Mouse (Mus musculus): ENCODE data around the gene Tmbim7.
A peak's percentile ranks its signal among the peaks of the same experiment; 100 is the strongest.

The Tmbim7 gene

DNA sequence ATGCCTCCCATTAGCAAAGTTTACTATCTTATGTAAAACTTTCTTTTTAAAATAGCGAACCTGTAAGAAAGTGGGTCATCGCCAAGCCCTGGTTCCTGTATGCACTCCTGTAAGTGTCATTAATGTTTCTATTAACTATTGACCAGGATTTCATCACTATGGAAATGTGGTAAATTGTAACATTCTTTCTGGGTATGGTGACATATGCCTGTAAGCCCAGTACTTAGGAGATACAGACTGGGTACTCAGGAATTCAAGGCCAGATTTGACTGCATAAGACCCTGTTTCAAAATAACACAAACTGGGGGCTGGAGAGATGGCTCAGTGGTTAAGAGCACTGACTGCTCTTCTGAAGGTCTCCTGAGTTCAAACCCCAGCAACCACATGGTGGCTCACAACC lies 14.2 kb downstream of the Tmbim7 start:
- DNase-seq (ENCODE audit: low spot score): no peak

GRCm38 (mm10) chr5:3666585-3666984 lies 15.6 kb downstream of the Tmbim7 start:
- DNase-seq (ENCODE audit: low spot score): no peak

DNA sequence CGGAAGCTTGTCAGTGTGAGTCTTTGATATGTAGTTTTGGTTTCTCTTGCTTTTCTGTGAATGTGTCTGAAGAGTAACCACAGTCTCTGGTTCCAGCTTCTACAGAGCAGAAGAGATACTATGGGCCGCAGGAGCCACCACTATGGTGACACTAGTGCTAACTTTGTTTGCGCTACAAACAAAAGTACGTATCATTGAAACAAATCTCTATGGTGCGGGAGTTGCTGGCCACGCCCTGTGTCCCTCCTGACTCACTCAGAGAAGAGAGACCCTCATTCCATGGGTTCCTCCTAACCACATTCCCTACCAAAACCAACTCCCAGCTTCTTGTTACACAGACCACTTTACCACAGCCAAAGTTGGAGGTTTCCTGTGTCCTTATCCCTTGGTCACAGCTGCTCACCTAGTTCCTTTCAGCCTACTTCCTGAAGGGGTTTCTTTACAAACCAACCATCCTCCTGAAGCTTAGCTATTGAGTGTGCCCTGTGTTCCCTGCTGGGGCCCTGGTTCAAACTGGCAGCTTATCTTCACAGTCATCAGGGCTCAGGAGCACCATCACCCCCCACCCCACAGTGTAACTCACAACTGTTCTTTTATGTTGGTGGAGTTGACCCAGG lies 19.1 kb downstream of the Tmbim7 start:
- DNase-seq (ENCODE audit: low spot score): no peak

- no peak for DNase-seq (ENCODE audit: low spot score)
These were observed 37.3 kb downstream of the Tmbim7 start for GRCm38 (mm10) chr5:3688298-3688697.

DNA sequence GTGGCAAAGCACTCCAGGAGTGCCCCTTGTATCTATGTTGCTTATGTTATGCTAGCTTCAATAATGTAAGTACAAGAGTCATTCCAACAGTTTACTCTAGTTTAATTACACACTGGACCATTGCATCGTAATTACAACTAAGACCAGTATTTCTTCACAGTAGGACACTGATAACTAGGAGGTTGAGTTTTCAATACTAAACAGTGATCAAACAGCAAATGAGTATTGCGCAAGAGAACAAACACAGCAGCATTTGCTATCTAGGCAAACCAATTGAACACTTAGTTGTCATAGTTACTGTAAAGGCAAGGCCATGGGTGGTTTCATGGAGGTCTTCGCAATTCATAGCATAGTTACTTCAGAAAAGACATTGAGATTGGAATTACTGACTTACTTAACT lies 40.3 kb downstream of the Tmbim7 start:
- no peak for DNase-seq (ENCODE audit: low spot score)

- no peak for DNase-seq (ENCODE audit: low spot score)
These were observed 42.0 kb downstream of the Tmbim7 start for GRCm38 (mm10) chr5:3692956-3693355.

- DNase-seq (ENCODE audit: low spot score): no peak
These were observed 44.2 kb downstream of the Tmbim7 start for GRCm38 (mm10) chr5:3695191-3695590.

GRCm38 (mm10) chr5:3696031-3696430 lies 45.0 kb downstream of the Tmbim7 start:
- no peak for DNase-seq (ENCODE audit: low spot score)

GRCm38 (mm10) chr5:3700025-3700424 lies 49.0 kb downstream of the Tmbim7 start:
- DNase-seq (ENCODE audit: low spot score): no peak

DNA sequence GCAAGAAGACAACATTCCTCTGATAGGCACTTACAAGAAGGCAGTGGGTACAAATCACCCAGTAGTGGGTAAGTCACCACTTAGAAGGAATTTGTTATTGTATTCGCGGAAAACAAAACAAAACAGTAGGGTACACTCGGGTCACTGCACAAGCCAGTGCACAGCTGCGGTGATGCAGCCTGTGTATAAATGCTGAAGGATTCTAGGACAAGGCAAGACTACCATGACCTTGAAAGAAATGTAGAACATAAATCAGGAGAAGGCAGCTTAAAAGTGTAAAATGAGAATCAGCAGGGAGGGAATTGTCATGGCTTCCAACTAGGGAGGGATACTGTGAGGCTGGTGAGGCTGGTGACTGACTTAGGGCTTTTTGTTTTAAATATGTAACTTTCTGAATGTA lies 51.2 kb downstream of the Tmbim7 start:
- no peak for DNase-seq (ENCODE audit: low spot score)

DNA sequence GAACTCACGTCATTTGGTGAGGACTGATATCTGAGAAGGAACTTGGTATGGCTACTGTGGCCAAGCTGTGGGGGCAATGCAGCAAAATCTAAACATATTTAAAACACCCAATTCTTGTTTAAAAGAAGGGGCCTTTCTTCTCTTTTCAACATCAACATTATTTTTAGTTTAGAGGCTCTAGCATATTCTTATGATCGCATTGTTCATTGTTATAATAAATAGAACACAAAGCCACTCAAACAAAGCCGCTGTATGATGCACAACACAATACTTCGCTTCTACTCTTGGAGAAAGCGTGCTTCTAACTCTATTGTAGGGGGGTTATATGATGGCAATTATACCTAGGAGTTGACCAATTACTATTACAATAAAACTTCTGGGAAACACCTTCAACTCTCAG lies 64.8 kb downstream of the Tmbim7 start:
- DNase-seq (ENCODE audit: low spot score): no peak

DNA sequence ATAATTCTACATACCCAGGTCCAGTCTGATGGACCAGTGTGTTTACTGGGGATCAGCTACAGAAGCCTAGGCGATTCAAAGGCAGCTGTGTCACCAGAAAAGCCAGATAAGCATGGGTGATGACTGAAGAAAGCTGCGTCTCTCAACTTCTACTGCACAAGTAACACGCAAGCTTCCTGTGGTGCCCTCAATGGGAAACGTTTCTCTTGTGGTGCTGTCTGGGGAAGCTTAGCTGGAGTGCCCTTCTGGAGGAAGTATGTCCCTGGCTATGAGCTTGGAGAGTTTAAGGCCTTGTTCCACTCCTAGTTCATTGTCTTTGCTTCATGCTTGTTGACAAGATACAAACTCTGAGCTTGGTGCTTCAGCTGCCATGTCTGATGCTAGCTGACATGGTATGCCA lies 68.4 kb downstream of the Tmbim7 start:
- DNase-seq (ENCODE audit: low spot score): no peak

DNA sequence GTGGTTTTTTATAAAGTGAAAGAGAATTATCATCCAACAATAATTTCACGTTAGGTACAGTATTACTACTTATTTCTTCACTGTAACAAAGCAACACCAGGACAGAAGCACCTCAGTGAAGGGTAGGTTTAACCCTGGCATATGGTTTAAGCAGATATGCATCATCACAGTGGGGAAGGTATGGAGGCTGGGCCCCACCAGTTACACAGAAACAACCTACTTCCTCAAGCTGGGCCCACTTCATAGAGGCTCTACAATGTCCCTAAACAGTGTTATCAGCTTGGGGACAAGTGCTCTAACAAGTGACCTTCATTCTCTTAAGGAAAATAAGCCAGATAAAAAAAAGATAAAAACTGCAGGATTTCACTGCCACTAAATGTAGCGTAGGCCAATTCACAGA lies 71.9 kb downstream of the Tmbim7 start:
- DNase-seq (ENCODE audit: low spot score): no peak

GRCm38 (mm10) chr5:3723415-3723814 lies 72.4 kb downstream of the Tmbim7 start:
- no peak for DNase-seq (ENCODE audit: low spot score)

GRCm38 (mm10) chr5:3725491-3725890 lies 74.5 kb downstream of the Tmbim7 start:
- DNase-seq (ENCODE audit: low spot score): no peak

DNA sequence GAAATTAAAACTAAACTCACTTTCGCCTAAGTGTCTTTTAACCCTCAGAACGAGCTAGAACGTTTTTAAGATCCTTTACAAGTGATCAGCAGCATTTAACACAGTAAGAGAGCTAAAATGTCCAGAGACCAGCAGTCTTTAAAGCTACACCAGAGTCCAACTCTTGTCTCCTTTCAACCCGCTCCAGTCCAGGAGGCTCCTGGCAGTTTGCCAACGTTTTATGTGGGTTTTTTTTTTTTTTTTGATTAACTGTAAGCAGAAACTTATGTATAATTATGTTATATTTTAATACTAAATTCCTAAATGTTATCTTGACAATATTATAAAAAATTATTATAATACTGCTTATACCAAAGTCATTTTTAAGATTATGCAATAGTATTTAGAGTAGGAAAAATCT lies 77.8 kb downstream of the Tmbim7 start:
- peak; percentile 21 for DNase-seq (ENCODE audit: low spot score)

All from MN1 (cell line).